Mouse (Mus musculus): Measurements from ENCODE around the gene Ccnq.
"Not testable (repeated sequence)": the region's sequence is repeated elsewhere in the genome, so short reads cannot be mapped to it uniquely, and the experiment has no call there.

Gene Ccnq

GRCm38 (mm10) chr11:78768778-78769177, 17.2 kb upstream of the Ccnq start:
- Histone ChIP-seq H3K4me1 (replicated peaks; ENCODE audit: low read depth, low read length) (peaks cover 11% of the 10 kb centered on the region), H3K4me3 (replicated peaks; ENCODE audit: low read length) (no peak overlapping the region), H3K9me3 (ENCODE audit: low read length) (no peaks in the 10 kb centered on the region), H3K36me3 (ENCODE audit: insufficient read depth, low read length) (no peaks in the 10 kb centered on the region), H3K27me3 (ENCODE audit: insufficient read depth, low read length) (peaks cover 4% of the 10 kb centered on the region; the same call in 1 of the 2 replicates)
- TF ChIP-seq NANOG (IDR thresholded peaks at IDR 0.05; ENCODE audit: borderline replicate concordance, low read length) (no peak), CTCF (conservative IDR thresholded peaks at IDR 0.05; ENCODE audit: low read length) (no peak), POU5F1 (IDR thresholded peaks at IDR 0.05; ENCODE audit: borderline replicate concordance, low read length) (no peak)

DNA sequence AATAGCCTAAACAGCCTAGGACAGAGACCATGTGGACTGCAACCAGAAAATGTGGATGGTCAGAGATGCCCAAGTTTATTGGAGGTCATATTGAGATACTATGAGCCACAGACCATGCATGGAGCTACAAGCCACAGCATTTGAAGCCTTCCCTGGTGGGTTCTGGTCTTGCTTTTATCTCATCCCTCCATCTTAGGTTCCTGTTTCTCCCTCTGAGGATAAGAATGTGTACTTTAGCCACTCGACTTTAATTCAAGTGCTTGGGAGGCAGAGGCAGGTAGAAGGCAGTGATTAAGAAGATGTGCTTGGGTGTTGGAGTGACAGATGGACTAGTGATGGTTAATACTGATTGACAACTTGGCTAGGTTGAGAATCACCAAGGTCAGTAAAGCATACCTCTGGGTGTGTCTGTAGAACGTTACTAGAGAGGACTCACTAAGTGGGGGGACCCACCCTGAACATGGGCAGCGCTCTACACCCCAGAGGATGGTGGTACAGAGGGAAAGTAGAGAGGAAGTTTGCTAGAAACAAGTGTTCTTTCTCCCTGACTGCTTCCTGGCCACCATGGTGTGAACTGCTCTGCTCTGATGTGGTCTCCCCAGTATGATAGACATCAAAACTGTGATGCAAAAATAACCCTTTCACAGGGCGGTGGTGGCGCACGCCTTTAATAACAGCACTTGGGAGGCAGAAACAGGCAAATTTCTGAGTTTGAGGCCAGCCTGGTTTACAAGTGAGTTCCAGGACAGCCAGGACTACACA, 14.7 kb upstream of the Ccnq start:
- Histone ChIP-seq H3K4me3 (replicated peaks; ENCODE audit: low read length) (no peak overlapping the region), H3K36me3 (ENCODE audit: insufficient read depth, low read length) (no peaks in the 10 kb centered on the region), H3K9me3 (ENCODE audit: low read length) (no peaks in the 10 kb centered on the region), H3K4me1 (replicated peaks; ENCODE audit: low read depth, low read length) (0 out of 2 replicates have a peak, but pooled peaks cover 4% of the 10 kb centered on the region), H3K27me3 (ENCODE audit: insufficient read depth, low read length) (peaks cover 16% of the 10 kb centered on the region)
- TF ChIP-seq POU5F1 (IDR thresholded peaks at IDR 0.05; ENCODE audit: borderline replicate concordance, low read length): no peak
- no peak for TF ChIP-seq NANOG (IDR thresholded peaks at IDR 0.05; ENCODE audit: borderline replicate concordance, low read length)
- TF ChIP-seq CTCF (conservative IDR thresholded peaks at IDR 0.05; ENCODE audit: low read length): no peak

DNA sequence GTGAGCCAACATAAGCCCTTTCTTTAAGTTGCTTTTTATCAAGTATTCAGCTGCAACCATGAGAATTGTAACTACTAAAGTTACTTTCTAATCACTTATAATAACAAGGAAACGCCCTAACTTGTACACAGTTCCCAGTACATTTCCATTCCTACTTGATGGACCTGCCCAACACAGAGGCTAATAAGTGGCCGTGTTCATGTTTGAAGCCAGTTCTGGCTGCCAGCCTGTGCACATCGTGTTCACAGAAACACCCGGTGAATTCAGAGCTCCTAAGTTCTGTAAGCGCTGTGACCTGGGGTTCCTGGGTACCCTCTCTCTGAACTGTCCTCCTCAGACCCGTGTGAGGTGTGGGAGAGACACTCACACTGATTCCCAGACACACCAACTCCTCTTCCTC, 13.3 kb upstream of the Ccnq start:
- TF ChIP-seq CTCF (conservative IDR thresholded peaks at IDR 0.05; ENCODE audit: low read length) (no peak), POU5F1 (IDR thresholded peaks at IDR 0.05; ENCODE audit: borderline replicate concordance, low read length) (no peak), NANOG (IDR thresholded peaks at IDR 0.05; ENCODE audit: borderline replicate concordance, low read length) (no peak)
- no peaks in the 10 kb centered on the region for H3K36me3 ChIP-seq (ENCODE audit: insufficient read depth, low read length)
- H3K9me3 ChIP-seq (ENCODE audit: low read length): no peaks in the 10 kb centered on the region
- H3K27me3 ChIP-seq (ENCODE audit: insufficient read depth, low read length): peaks cover 16% of the 10 kb centered on the region
- H3K4me3 ChIP-seq (replicated peaks; ENCODE audit: low read length): no peak overlapping the region
- 0 out of 2 replicates have a peak, but pooled peaks cover 4% of the 10 kb centered on the region for H3K4me1 ChIP-seq (replicated peaks; ENCODE audit: low read depth, low read length)

- Histone ChIP-seq H3K4me3 (replicated peaks; ENCODE audit: low read length) (no peak overlapping the region), H3K4me1 (replicated peaks; ENCODE audit: low read depth, low read length) (0 out of 2 replicates have a peak, but pooled peaks cover 4% of the 10 kb centered on the region), H3K9me3 (ENCODE audit: low read length) (no peaks in the 10 kb centered on the region), H3K27me3 (ENCODE audit: insufficient read depth, low read length) (peaks cover 16% of the 10 kb centered on the region), H3K36me3 (ENCODE audit: insufficient read depth, low read length) (no peaks in the 10 kb centered on the region)
- TF ChIP-seq POU5F1 (IDR thresholded peaks at IDR 0.05; ENCODE audit: borderline replicate concordance, low read length) (no peak), NANOG (IDR thresholded peaks at IDR 0.05; ENCODE audit: borderline replicate concordance, low read length) (no peak), CTCF (conservative IDR thresholded peaks at IDR 0.05; ENCODE audit: low read length) (no peak)
Observed at GRCm38 (mm10) chr11:78764304-78764703, 12.8 kb upstream of the Ccnq start.

DNA sequence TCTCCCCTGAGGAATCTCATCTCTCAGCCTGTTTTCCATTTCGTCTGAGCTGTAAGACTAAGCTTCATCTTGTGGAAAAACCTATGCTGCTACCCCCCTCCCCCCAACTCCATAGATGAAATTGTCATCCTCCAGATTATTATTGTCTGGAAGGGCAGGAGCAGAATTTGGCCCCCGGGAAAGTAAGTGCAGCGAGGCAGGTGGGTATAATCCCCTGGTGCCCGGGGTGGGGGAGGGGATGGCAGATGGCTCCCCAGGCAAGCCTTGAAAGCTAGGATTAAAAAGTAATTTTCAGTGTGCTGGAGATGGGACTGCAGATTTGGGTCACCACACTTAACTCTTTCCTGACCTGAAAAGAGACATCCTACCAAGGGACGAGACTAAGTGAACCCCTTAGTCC, 10.7 kb upstream of the Ccnq start:
- TF ChIP-seq CTCF (conservative IDR thresholded peaks at IDR 0.05; ENCODE audit: low read length) (no peak), POU5F1 (IDR thresholded peaks at IDR 0.05; ENCODE audit: borderline replicate concordance, low read length) (no peak), NANOG (IDR thresholded peaks at IDR 0.05; ENCODE audit: borderline replicate concordance, low read length) (no peak)
- H3K36me3 ChIP-seq (ENCODE audit: insufficient read depth, low read length): no peaks in the 10 kb centered on the region
- peaks cover 16% of the 10 kb centered on the region for H3K27me3 ChIP-seq (ENCODE audit: insufficient read depth, low read length)
- H3K4me3 ChIP-seq (replicated peaks; ENCODE audit: low read length): no peak overlapping the region
- no peaks in the 10 kb centered on the region for H3K9me3 ChIP-seq (ENCODE audit: low read length)
- H3K4me1 ChIP-seq (replicated peaks; ENCODE audit: low read depth, low read length): 0 out of 2 replicates have a peak, but pooled peaks cover 4% of the 10 kb centered on the region

DNA sequence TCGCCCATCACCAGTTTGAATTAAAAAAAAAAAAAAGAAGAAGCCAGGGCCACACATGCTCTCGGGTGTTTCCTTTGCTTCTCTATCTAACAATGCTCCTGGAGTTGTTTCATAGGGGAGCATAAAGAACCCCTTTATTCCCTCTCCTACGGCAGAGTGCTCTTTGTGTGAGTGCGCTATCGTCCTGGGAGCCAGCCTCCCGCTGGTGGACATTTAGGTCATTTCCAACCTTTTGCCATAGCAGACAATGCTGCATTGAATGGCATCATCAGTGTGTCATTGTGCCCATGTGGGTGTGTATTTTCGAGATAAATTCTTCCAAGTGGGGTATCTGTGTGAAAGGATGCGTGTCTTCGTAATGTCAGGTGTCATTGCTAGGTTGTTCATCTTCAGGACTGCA, 9.6 kb upstream of the Ccnq start:
- 0 out of 2 replicates have a peak, but pooled peaks cover 4% of the 10 kb centered on the region for H3K4me1 ChIP-seq (replicated peaks; ENCODE audit: low read depth, low read length)

GRCm38 (mm10) chr11:78755299-78755698, 3.8 kb upstream of the Ccnq start:
- H3K9me3 ChIP-seq (ENCODE audit: low read length): no peaks in the 10 kb centered on the region
- no peak overlapping the region for H3K4me3 ChIP-seq (replicated peaks; ENCODE audit: low read length)
- TF ChIP-seq NANOG (IDR thresholded peaks at IDR 0.05; ENCODE audit: borderline replicate concordance, low read length) (no peak), POU5F1 (IDR thresholded peaks at IDR 0.05; ENCODE audit: borderline replicate concordance, low read length) (no peak), CTCF (conservative IDR thresholded peaks at IDR 0.05; ENCODE audit: low read length) (no peak)
- peaks cover 3% of the 10 kb centered on the region for H3K27me3 ChIP-seq (ENCODE audit: insufficient read depth, low read length)
- no peaks in the 10 kb centered on the region for H3K36me3 ChIP-seq (ENCODE audit: insufficient read depth, low read length)
- H3K4me1 ChIP-seq (replicated peaks; ENCODE audit: low read depth, low read length): peaks cover 7% of the 10 kb centered on the region

More for the DNA sequence above, 9.6 kb upstream of the Ccnq start:
- Histone ChIP-seq H3K4me3 (replicated peaks; ENCODE audit: low read length) (no peak overlapping the region), H3K9me3 (ENCODE audit: low read length) (no peaks in the 10 kb centered on the region), H3K27me3 (ENCODE audit: insufficient read depth, low read length) (peaks cover 16% of the 10 kb centered on the region), H3K36me3 (ENCODE audit: insufficient read depth, low read length) (no peaks in the 10 kb centered on the region)
- TF ChIP-seq POU5F1 (IDR thresholded peaks at IDR 0.05; ENCODE audit: borderline replicate concordance, low read length) (no peak), CTCF (conservative IDR thresholded peaks at IDR 0.05; ENCODE audit: low read length) (no peak), NANOG (IDR thresholded peaks at IDR 0.05; ENCODE audit: borderline replicate concordance, low read length) (no peak)

DNA sequence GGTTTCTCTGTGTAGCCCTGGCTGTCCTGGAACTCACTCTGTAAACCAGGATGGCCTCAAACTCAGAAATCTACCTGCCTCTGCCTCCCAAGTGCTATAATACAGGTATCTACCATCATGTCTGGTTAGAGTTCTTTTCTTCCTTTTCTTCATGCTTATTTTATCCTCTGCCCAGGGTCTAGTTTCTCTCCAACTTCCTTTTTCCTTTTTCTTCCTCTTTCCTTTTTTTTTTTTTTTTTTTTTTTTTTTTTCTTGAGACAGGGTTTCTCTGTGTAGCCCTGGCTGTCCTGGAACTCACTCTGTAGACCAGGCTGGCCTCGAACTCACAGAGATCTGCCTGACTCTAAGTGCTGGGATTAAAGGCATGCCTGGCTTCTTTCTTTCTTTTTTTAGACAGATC, 2.6 kb upstream of the Ccnq start:
- not testable (repeated sequence) for H3K27me3 ChIP-seq (ENCODE audit: insufficient read depth, low read length); H3K9me3 ChIP-seq (ENCODE audit: low read length); H3K4me3 ChIP-seq (replicated peaks; ENCODE audit: low read length)
- H3K4me1 ChIP-seq (replicated peaks; ENCODE audit: low read depth, low read length): peaks cover 16% of the 10 kb centered on the region
- H3K36me3 ChIP-seq (ENCODE audit: insufficient read depth, low read length): peaks cover 10% of the 10 kb centered on the region

DNA sequence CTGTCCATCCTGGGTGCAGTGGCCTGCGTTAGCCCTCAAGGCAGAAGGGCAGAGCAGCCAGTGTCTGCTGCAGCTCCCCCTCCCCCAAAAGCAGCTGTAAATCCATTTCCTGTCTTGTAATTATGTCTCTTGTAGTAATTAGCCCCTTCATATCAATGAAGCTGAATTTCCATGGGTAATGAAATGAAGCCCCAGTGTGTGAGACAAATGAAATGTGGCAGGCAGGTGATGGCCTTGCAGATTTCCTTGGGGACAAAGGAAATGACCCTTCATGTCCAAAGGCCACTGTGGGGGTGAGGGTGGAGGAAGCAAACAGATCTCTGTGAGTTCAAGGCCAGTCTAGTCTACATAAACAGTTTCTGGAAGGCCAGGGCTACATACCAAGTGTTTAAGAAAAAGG, 1.7 kb upstream of the Ccnq start:
- H3K4me1 ChIP-seq (replicated peaks; ENCODE audit: low read depth, low read length): peaks cover 16% of the 10 kb centered on the region
- H3K4me3 ChIP-seq (replicated peaks; ENCODE audit: low read length): no peak overlapping the region
- TF ChIP-seq CTCF (conservative IDR thresholded peaks at IDR 0.05; ENCODE audit: low read length) (no peak), NANOG (IDR thresholded peaks at IDR 0.05; ENCODE audit: borderline replicate concordance, low read length) (no peak)
- H3K27me3 ChIP-seq (ENCODE audit: insufficient read depth, low read length): peaks cover 3% of the 10 kb centered on the region
- H3K36me3 ChIP-seq (ENCODE audit: insufficient read depth, low read length): peaks cover 20% of the 10 kb centered on the region
- no peaks in the 10 kb centered on the region for H3K9me3 ChIP-seq (ENCODE audit: low read length)
